Mouse (Mus musculus): ENCODE data around the gene Dner. TPM values are rescaled to one million over a fixed set of nuclear protein-coding genes. Genes with fewer than 3 reads are reported as not detected.

Gene Dner
- not detected in 2 replicates for polyA plus RNA-seq (2015; fragmentation: Nextera tagmentation; extraction: Ambion mirVana)

GRCm38 (mm10) chr1:84695517-84696411 is at the start of gene Dner:
Gene Dner, minus strand, starts transcription at chr1:84696221.
- 1% methylated on average over 71 of the region's 75 CpGs for WGBS (ENCODE audit: insufficient replicate concordance)
- no peaks in the 10 kb centered on the region for H3K9me3 ChIP-seq (ENCODE audit: low read length)
- TF ChIP-seq EP300 (IDR thresholded peaks at IDR 0.05; ENCODE audit: low read depth) (no peak), CTCF (IDR thresholded peaks at IDR 0.05; ENCODE audit: low read depth) (peak; percentile 26; the same call in 1 of the 2 replicates)
- DNase-seq (peak; percentile 77), ATAC-seq (no peak)
- peak within 1 kb of the TSS; percentile 31 for H3K4me3 ChIP-seq (ENCODE audit: low read depth, low read length)
- H3K4me1 ChIP-seq (ENCODE audit: insufficient read depth) = peaks cover 5% of the 10 kb centered on the region
- H3K4me2 ChIP-seq (ENCODE audit: low read depth, low read length) = peak within 1 kb of the TSS; percentile 54
- H3K9ac ChIP-seq (replicated peaks) = no peak within 1 kb of the TSS
- H3K27ac ChIP-seq (ENCODE audit: low read depth) = no peak within 1 kb of the TSS
- no peaks in the 10 kb centered on the region for H3K36me3 ChIP-seq (replicated peaks; ENCODE audit: insufficient read depth, low read length)
- peaks cover 27% of the 10 kb centered on the region for H3K27me3 ChIP-seq (ENCODE audit: insufficient read depth, low read length)

GRCm38 (mm10) chr1:84742156-84742555 is 46.1 kb upstream of the Dner start:
- H3K36me3 ChIP-seq (replicated peaks; ENCODE audit: insufficient read depth, low read length) = peaks cover 56% of the 10 kb centered on the region
- H3K9ac ChIP-seq (replicated peaks) = no peak overlapping the region
- H3K4me2 ChIP-seq (ENCODE audit: low read depth, low read length) = no peak overlapping the region
- no peak overlapping the region for H3K4me3 ChIP-seq (ENCODE audit: low read depth, low read length)
- no peak for DNase-seq
- 89% methylated on average over 3 of the region's 3 CpGs for WGBS (ENCODE audit: insufficient replicate concordance)
- no peak for TF ChIP-seq EP300 (IDR thresholded peaks at IDR 0.05; ENCODE audit: low read depth)
- TF ChIP-seq CTCF (IDR thresholded peaks at IDR 0.05; ENCODE audit: low read depth) = no peak
- H3K4me1 ChIP-seq (ENCODE audit: insufficient read depth) = no peaks in the 10 kb centered on the region
- H3K27me3 ChIP-seq (ENCODE audit: insufficient read depth, low read length) = no peaks in the 10 kb centered on the region
- ATAC-seq = no peak
- H3K27ac ChIP-seq (ENCODE audit: low read depth) = no peak overlapping the region
- H3K9me3 ChIP-seq (ENCODE audit: low read length) = no peaks in the 10 kb centered on the region

GRCm38 (mm10) chr1:84740080-84740479 is 44.1 kb upstream of the Dner start:
- Histone ChIP-seq H3K4me1 (ENCODE audit: insufficient read depth) (no peaks in the 10 kb centered on the region), H3K36me3 (replicated peaks; ENCODE audit: insufficient read depth, low read length) (peaks cover 57% of the 10 kb centered on the region), H3K4me3 (ENCODE audit: low read depth, low read length) (no peak overlapping the region), H3K9ac (replicated peaks) (no peak overlapping the region), H3K27me3 (ENCODE audit: insufficient read depth, low read length) (no peaks in the 10 kb centered on the region), H3K9me3 (ENCODE audit: low read length) (no peaks in the 10 kb centered on the region), H3K4me2 (ENCODE audit: low read depth, low read length) (no peak overlapping the region), H3K27ac (ENCODE audit: low read depth) (no peak overlapping the region)
- TF ChIP-seq EP300 (IDR thresholded peaks at IDR 0.05; ENCODE audit: low read depth) = no peak
- TF ChIP-seq CTCF (IDR thresholded peaks at IDR 0.05; ENCODE audit: low read depth) = no peak
- DNase-seq = no peak
- 52% methylated on average over 1 of the region's 1 CpGs for WGBS (ENCODE audit: insufficient replicate concordance)
- no peak for ATAC-seq

- DNase-seq (no peak), ATAC-seq (no peak)
- TF ChIP-seq CTCF (IDR thresholded peaks at IDR 0.05; ENCODE audit: low read depth) (no peak), EP300 (IDR thresholded peaks at IDR 0.05; ENCODE audit: low read depth) (no peak)
- Histone ChIP-seq H3K4me2 (ENCODE audit: low read depth, low read length) (no peak overlapping the region), H3K9me3 (ENCODE audit: low read length) (no peaks in the 10 kb centered on the region), H3K4me1 (ENCODE audit: insufficient read depth) (no peaks in the 10 kb centered on the region), H3K4me3 (ENCODE audit: low read depth, low read length) (no peak overlapping the region), H3K27ac (ENCODE audit: low read depth) (no peak overlapping the region), H3K36me3 (replicated peaks; ENCODE audit: insufficient read depth, low read length) (peaks cover 50% of the 10 kb centered on the region), H3K27me3 (ENCODE audit: insufficient read depth, low read length) (no peaks in the 10 kb centered on the region), H3K9ac (replicated peaks) (no peak overlapping the region)
- WGBS (ENCODE audit: insufficient replicate concordance) = 83% methylated on average over 1 of the region's 1 CpGs
These were observed 41.1 kb upstream of the Dner start for GRCm38 (mm10) chr1:84737097-84737496.

GRCm38 (mm10) chr1:84733799-84734198 is 37.8 kb upstream of the Dner start:
- DNase-seq = no peak
- TF ChIP-seq EP300 (IDR thresholded peaks at IDR 0.05; ENCODE audit: low read depth) (no peak), CTCF (IDR thresholded peaks at IDR 0.05; ENCODE audit: low read depth) (peak; percentile 74)
- Histone ChIP-seq H3K4me2 (ENCODE audit: low read depth, low read length) (no peak overlapping the region), H3K4me1 (ENCODE audit: insufficient read depth) (no peaks in the 10 kb centered on the region), H3K9me3 (ENCODE audit: low read length) (no peaks in the 10 kb centered on the region), H3K27ac (ENCODE audit: low read depth) (no peak overlapping the region), H3K36me3 (replicated peaks; ENCODE audit: insufficient read depth, low read length) (peaks cover 54% of the 10 kb centered on the region), H3K9ac (replicated peaks) (no peak overlapping the region), H3K27me3 (ENCODE audit: insufficient read depth, low read length) (no peaks in the 10 kb centered on the region), H3K4me3 (ENCODE audit: low read depth, low read length) (no peak overlapping the region)
- 62% methylated on average over 3 of the region's 3 CpGs for WGBS (ENCODE audit: insufficient replicate concordance)
- ATAC-seq = no peak

- Histone ChIP-seq H3K9me3 (ENCODE audit: low read length) (no peaks in the 10 kb centered on the region), H3K27me3 (ENCODE audit: insufficient read depth, low read length) (no peaks in the 10 kb centered on the region), H3K4me1 (ENCODE audit: insufficient read depth) (no peaks in the 10 kb centered on the region), H3K36me3 (replicated peaks; ENCODE audit: insufficient read depth, low read length) (peaks cover 50% of the 10 kb centered on the region), H3K4me3 (ENCODE audit: low read depth, low read length) (no peak overlapping the region), H3K9ac (replicated peaks) (no peak overlapping the region), H3K27ac (ENCODE audit: low read depth) (no peak overlapping the region), H3K4me2 (ENCODE audit: low read depth, low read length) (no peak overlapping the region)
- no peak for ATAC-seq
- DNase-seq = no peak
- TF ChIP-seq CTCF (IDR thresholded peaks at IDR 0.05; ENCODE audit: low read depth) (no peak), EP300 (IDR thresholded peaks at IDR 0.05; ENCODE audit: low read depth) (no peak)
- 91% methylated on average over 1 of the region's 1 CpGs for WGBS (ENCODE audit: insufficient replicate concordance)
These were observed 35.7 kb upstream of the Dner start for GRCm38 (mm10) chr1:84731763-84732162.
